Mouse (Mus musculus): ENCODE results near the gene Lrrc52. TPM values are rescaled to one million over a fixed set of nuclear protein-coding genes. Genes with fewer than 3 reads are reported as not detected.

Gene Lrrc52
- polyA plus RNA-seq, 1 experiment from 2014 or later = not detected

DNA sequence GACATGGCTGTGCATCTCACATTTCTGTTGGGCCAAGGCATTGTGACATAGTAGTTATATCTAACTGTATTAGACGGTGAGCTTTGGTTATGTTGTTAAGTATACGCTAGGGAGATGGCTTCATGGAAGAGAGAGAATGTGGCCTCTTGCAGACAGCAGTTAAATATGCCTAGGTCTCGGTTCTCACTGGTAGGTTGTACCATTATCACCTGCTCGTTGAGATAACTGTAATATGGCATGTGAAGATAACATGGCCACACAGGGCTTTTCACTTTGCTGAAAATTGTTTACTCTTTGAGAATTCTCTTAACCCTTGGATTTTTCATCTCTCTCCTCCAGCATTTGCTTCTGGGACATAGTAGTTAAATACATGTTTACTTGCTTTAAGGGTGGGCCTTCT is 21.4 kb downstream of the Lrrc52 start:
- peaks cover 6% of the 10 kb centered on the region; the same call in 1 of the 2 replicates for H3K4me1 ChIP-seq (replicated peaks; ENCODE audit: control insufficient read depth, insufficient read depth, low read length)
- no peaks in the 10 kb centered on the region for H3K9me3 ChIP-seq (ENCODE audit: control insufficient read depth, low read length)
- no peaks in the 10 kb centered on the region for H3K27me3 ChIP-seq (replicated peaks; ENCODE audit: control insufficient read depth, insufficient read depth, low read length)
- H3K4me3 ChIP-seq (replicated peaks; ENCODE audit: low read length) = no peak overlapping the region
- H3K27ac ChIP-seq (ENCODE audit: low read length) = no peak overlapping the region
- H3K36me3 ChIP-seq (ENCODE audit: control insufficient read depth, insufficient read depth) = no peaks in the 10 kb centered on the region
- no peak overlapping the region for H3K9ac ChIP-seq (replicated peaks; ENCODE audit: low read depth, low read length)
- ATAC-seq = no peak
- WGBS = 89% methylated on average over 4 of the region's 4 CpGs
- H3K4me2 ChIP-seq (ENCODE audit: low read length) = no peak overlapping the region

DNA sequence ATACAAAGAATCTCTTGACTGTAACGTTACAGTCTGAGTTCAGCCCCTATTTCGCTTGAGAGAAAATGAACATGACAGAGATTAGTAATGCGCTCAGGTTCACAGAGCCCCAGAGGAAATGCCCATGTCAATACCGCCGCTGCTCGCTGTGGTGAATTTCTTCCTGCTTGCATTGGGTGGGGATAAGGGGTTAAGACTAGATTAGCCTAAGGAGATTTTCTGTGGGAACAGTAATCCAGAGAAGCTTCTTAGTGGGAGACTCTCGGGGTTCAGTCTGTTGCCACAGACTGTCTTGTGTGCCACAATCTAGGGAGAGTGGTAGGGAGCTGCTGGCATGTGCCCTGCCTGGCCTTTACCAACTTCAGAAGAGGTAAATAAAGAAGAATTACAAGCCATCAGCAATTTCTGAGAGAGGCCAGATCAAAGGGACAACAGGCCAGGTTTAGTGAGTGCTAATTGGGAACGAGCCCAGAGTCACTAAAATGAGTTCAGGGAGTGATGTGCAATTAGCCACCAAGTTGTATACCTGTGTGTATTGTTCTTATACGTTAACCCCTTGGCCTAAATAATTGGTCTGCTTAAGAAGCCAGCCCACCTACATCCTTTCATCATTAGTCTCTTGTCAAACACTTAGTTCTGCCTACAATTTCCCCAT is 28.2 kb downstream of the Lrrc52 start:
- WGBS = 49% methylated on average over 9 of the region's 9 CpGs

DNA sequence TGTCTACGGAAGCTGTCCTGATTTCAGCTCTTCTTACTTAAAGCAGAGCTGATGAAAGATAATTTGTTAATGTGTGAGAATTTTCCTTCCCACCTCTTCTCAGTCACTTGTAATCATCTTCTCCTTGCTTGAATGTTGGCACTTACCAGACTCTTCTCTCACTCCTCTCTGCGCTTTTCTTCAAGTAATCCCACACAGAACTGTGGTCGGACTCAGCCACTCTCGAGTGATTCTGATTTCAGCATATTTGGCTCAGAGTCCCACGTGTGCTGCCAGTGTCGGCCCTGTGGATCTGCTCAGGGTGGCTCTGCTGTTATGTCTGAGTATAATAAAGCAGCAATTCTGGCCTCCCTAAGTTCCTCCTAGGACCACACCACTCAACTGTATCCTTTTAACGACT is 29.5 kb downstream of the Lrrc52 start:
- H3K36me3 ChIP-seq (ENCODE audit: control insufficient read depth, insufficient read depth) = no peaks in the 10 kb centered on the region
- WGBS = 63% methylated on average over 7 of the region's 7 CpGs

More for the DNA sequence above, 28.2 kb downstream of the Lrrc52 start:
- Histone ChIP-seq H3K27ac (ENCODE audit: low read length) (no peak overlapping the region), H3K4me2 (ENCODE audit: low read length) (no peak overlapping the region), H3K36me3 (ENCODE audit: control insufficient read depth, insufficient read depth) (no peaks in the 10 kb centered on the region), H3K27me3 (replicated peaks; ENCODE audit: control insufficient read depth, insufficient read depth, low read length) (no peaks in the 10 kb centered on the region), H3K9me3 (ENCODE audit: control insufficient read depth, low read length) (no peaks in the 10 kb centered on the region), H3K4me3 (replicated peaks; ENCODE audit: low read length) (no peak overlapping the region), H3K9ac (replicated peaks; ENCODE audit: low read depth, low read length) (no peak overlapping the region), H3K4me1 (replicated peaks; ENCODE audit: control insufficient read depth, insufficient read depth, low read length) (no peaks in the 10 kb centered on the region)
- no peak for ATAC-seq

DNA sequence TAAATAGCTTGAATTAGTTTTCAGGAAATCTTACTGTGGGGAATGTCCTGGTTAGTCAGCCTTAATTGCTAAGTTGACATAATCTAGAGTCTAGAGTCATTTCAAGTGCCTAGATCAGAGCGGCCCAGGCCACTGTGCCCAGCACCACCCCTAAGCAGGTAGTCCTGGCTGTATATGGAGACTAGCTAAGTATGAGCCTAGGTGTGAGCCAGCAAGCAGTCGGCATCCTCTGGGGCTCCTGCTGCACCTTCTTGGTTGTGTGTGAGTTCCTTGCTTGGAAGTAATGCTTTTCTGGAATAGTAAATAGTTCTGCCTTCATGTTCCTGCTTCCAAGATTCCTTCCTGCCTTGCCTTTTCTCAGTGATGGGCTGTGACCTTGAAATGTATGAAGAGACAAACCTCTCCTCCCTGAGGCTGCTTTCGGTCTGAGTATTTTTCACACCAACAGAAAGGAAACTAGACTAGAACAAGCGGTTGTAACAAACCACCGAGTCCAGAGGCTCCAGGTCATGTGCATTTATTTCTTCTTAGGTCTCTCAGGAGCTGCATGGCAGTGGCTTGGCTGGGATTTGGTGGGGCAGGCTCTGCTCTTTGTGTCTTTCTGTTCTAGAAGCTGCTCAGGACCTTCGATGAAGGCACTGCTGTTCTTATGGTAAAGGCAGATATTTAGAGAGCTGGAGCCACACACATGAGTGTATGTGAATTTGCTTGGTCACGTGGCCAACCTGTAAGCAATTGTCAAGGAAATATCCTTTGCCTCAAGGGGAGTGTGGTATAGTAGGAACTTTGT is 30.2 kb downstream of the Lrrc52 start:
- no peaks in the 10 kb centered on the region for H3K27me3 ChIP-seq (replicated peaks; ENCODE audit: control insufficient read depth, insufficient read depth, low read length)

More for the DNA sequence above, 29.5 kb downstream of the Lrrc52 start:
- Histone ChIP-seq H3K4me2 (ENCODE audit: low read length) (no peak overlapping the region), H3K27me3 (replicated peaks; ENCODE audit: control insufficient read depth, insufficient read depth, low read length) (no peaks in the 10 kb centered on the region), H3K4me3 (replicated peaks; ENCODE audit: low read length) (no peak overlapping the region), H3K4me1 (replicated peaks; ENCODE audit: control insufficient read depth, insufficient read depth, low read length) (no peaks in the 10 kb centered on the region), H3K9ac (replicated peaks; ENCODE audit: low read depth, low read length) (no peak overlapping the region), H3K9me3 (ENCODE audit: control insufficient read depth, low read length) (no peaks in the 10 kb centered on the region), H3K27ac (ENCODE audit: low read length) (no peak overlapping the region)
- no peak for ATAC-seq

DNA sequence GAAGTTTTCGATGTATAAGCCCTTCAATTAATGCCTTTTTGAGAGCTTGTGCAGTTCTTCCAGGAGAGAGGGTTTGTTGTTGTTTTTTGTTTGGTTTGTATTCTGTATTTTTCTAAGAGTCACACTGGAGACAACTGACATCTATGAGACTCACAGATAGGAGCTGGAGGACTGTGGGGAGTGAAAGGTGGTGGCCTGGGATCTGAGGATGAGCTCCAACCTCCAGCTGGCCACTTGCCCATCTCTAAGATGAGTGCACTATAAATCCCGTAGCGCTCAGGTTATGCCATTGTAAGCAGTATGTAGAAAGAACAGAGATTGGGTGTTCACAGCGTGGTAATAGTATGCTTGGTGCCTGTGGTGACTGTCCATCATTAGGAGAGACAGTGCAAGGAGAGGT is 31.6 kb downstream of the Lrrc52 start:
- H3K9ac ChIP-seq (replicated peaks; ENCODE audit: low read depth, low read length) = no peak overlapping the region
- WGBS = 89% methylated on average over 4 of the region's 4 CpGs
- H3K4me1 ChIP-seq (replicated peaks; ENCODE audit: control insufficient read depth, insufficient read depth, low read length) = peaks cover 2% of the 10 kb centered on the region; the same call in 1 of the 2 replicates
- H3K9me3 ChIP-seq (ENCODE audit: control insufficient read depth, low read length) = no peaks in the 10 kb centered on the region
- no peak overlapping the region for H3K4me2 ChIP-seq (ENCODE audit: low read length)
- no peak for ATAC-seq
- no peak overlapping the region for H3K27ac ChIP-seq (ENCODE audit: low read length)
- no peaks in the 10 kb centered on the region for H3K27me3 ChIP-seq (replicated peaks; ENCODE audit: control insufficient read depth, insufficient read depth, low read length)
- no peak overlapping the region for H3K4me3 ChIP-seq (replicated peaks; ENCODE audit: low read length)
- no peaks in the 10 kb centered on the region for H3K36me3 ChIP-seq (ENCODE audit: control insufficient read depth, insufficient read depth)

More for the DNA sequence above, 30.2 kb downstream of the Lrrc52 start:
- Histone ChIP-seq H3K36me3 (ENCODE audit: control insufficient read depth, insufficient read depth) (no peaks in the 10 kb centered on the region), H3K27ac (ENCODE audit: low read length) (no peak overlapping the region), H3K9ac (replicated peaks; ENCODE audit: low read depth, low read length) (no peak overlapping the region), H3K4me3 (replicated peaks; ENCODE audit: low read length) (no peak overlapping the region), H3K4me2 (ENCODE audit: low read length) (no peak overlapping the region), H3K9me3 (ENCODE audit: control insufficient read depth, low read length) (no peaks in the 10 kb centered on the region), H3K4me1 (replicated peaks; ENCODE audit: control insufficient read depth, insufficient read depth, low read length) (peaks cover 1% of the 10 kb centered on the region; the same call in 1 of the 2 replicates)
- WGBS = 91% methylated on average over 7 of the region's 7 CpGs
- no peak for ATAC-seq

DNA sequence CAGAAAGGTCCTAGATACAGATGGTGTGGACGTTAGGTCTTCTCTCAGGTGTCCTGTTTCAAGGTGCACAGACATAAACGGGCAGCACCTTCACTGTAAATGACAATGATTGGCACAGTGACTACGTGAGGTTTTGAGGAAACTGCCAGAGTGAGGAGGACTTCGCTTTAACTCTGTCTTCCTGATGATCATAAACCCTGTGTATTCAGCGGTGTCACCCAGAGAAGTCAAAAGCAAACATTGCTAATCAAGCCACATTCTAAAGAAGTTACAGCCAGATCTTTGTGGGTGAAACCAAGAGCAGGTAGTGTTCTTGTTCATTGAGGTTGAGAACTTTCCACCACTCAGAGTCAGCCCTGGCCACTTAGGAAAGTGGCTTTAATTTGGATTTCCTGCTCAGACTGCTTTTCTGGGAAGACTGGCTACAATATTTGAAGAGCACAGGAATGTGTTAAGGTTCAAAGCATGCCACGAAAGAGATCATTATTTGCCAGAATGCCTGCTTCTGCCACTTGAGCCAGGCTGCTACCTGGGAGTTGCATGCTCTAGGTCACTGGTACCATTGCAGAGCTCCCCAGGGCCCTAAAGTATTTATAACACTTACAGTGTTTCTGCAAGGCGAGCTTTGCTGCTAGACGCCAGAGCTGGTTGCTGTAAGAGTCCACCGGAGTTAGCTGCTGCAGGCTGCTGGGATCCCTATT is 35.5 kb downstream of the Lrrc52 start:
- WGBS = 72% methylated on average over 9 of the region's 9 CpGs
- H3K9me3 ChIP-seq (ENCODE audit: control insufficient read depth, low read length) = no peaks in the 10 kb centered on the region
- no peak overlapping the region for H3K9ac ChIP-seq (replicated peaks; ENCODE audit: low read depth, low read length)
- H3K36me3 ChIP-seq (ENCODE audit: control insufficient read depth, insufficient read depth) = no peaks in the 10 kb centered on the region
- H3K27ac ChIP-seq (ENCODE audit: low read length) = no peak overlapping the region
- ATAC-seq = no peak
- no peaks in the 10 kb centered on the region for H3K27me3 ChIP-seq (replicated peaks; ENCODE audit: control insufficient read depth, insufficient read depth, low read length)
- H3K4me1 ChIP-seq (replicated peaks; ENCODE audit: control insufficient read depth, insufficient read depth, low read length) = peaks cover 2% of the 10 kb centered on the region; the same call in 1 of the 2 replicates
- no peak overlapping the region for H3K4me2 ChIP-seq (ENCODE audit: low read length)
- H3K4me3 ChIP-seq (replicated peaks; ENCODE audit: low read length) = no peak overlapping the region

DNA sequence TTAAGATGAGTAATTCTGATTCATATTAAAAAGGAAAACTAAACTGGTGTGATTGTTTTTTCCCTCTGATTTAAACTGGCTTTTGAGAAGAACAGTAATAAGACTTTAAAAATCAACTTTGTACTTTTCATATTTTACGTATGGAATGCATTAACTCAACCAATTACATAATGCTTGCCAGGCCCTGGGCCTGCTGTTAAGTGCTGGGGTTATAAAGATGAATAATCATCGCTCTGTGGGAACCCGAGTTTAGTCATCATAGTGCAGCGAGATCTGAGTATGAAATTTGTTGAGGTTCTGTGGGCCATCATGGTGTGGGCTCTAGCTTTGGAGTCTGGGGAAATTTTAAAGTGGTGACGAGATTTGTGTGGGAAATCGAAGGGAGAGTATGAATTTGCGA is 39.9 kb downstream of the Lrrc52 start:
- 86% methylated on average over 7 of the region's 7 CpGs for WGBS
- Histone ChIP-seq H3K9ac (replicated peaks; ENCODE audit: low read depth, low read length) (no peak overlapping the region), H3K4me2 (ENCODE audit: low read length) (no peak overlapping the region), H3K4me1 (replicated peaks; ENCODE audit: control insufficient read depth, insufficient read depth, low read length) (peaks cover 2% of the 10 kb centered on the region; the same call in 1 of the 2 replicates), H3K4me3 (replicated peaks; ENCODE audit: low read length) (no peak overlapping the region), H3K9me3 (ENCODE audit: control insufficient read depth, low read length) (no peaks in the 10 kb centered on the region), H3K36me3 (ENCODE audit: control insufficient read depth, insufficient read depth) (no peaks in the 10 kb centered on the region), H3K27me3 (replicated peaks; ENCODE audit: control insufficient read depth, insufficient read depth, low read length) (no peaks in the 10 kb centered on the region), H3K27ac (ENCODE audit: low read length) (no peak overlapping the region)
- no peak for ATAC-seq

DNA sequence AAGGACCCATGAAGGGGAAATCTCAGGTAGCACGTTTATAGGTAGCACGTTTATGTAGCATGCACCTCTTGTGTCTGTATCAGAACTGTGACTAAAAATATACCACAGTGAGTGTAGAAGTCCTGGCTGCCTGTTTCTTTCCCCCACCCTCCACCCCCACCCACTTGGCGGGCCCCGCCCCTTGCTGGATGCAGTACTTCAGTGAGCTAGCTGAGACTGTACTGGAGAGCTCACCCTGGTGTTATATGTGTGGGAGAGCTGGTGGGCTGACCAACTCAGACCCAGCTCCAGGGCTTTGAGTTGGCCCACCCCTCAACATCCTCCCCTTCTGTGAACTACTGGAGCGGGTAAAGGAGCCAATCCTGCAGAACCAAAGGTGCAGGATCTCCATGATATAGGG is 41.0 kb downstream of the Lrrc52 start:
- WGBS = 88% methylated on average over 5 of the region's 5 CpGs
- no peaks in the 10 kb centered on the region for H3K9me3 ChIP-seq (ENCODE audit: control insufficient read depth, low read length)
- H3K36me3 ChIP-seq (ENCODE audit: control insufficient read depth, insufficient read depth) = no peaks in the 10 kb centered on the region
- no peak overlapping the region for H3K9ac ChIP-seq (replicated peaks; ENCODE audit: low read depth, low read length)
- no peaks in the 10 kb centered on the region for H3K27me3 ChIP-seq (replicated peaks; ENCODE audit: control insufficient read depth, insufficient read depth, low read length)
- H3K4me2 ChIP-seq (ENCODE audit: low read length) = no peak overlapping the region
- no peaks in the 10 kb centered on the region for H3K4me1 ChIP-seq (replicated peaks; ENCODE audit: control insufficient read depth, insufficient read depth, low read length)
- H3K27ac ChIP-seq (ENCODE audit: low read length) = no peak overlapping the region
- no peak overlapping the region for H3K4me3 ChIP-seq (replicated peaks; ENCODE audit: low read length)
- no peak for ATAC-seq

DNA sequence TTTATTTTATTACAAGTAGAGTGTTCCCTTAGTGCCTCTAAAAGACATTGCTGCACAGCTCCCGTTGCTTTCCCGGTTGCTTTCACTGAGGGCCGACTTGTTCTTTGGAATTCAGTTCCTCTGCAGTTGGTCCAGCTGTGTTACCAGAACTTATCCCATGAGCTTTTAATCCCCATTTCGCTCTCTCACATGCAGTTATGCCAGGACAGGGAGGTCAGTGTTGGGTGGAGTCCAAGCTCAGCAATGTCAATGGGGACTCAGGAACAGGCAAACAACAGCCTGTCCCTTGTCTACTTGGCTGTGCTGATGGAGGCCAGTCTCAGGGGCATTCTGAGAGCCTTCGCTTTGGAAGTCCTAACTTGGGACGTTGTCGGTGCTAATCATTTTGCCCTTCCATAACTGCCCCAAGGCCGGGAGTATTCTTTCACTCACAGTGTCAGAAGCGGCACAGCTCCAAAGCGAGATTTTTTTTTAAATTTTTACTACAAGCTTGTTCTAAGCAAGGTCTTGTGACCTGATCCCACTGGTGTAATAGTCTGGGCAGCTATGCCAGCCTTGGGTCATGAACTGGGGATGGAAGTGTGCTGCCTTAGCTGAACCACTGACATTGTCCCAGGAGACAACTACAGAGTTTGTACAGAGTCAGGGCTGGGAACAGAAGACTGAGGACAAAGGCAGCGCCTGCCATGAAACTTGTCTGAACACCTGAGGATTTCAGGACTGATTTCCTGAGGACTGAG is 43.9 kb downstream of the Lrrc52 start:
- H3K9me3 ChIP-seq (ENCODE audit: control insufficient read depth, low read length) = no peaks in the 10 kb centered on the region
- no peak overlapping the region for H3K27ac ChIP-seq (ENCODE audit: low read length)
- H3K9ac ChIP-seq (replicated peaks; ENCODE audit: low read depth, low read length) = no peak overlapping the region
- 77% methylated on average over 11 of the region's 11 CpGs for WGBS
- no peak overlapping the region for H3K4me2 ChIP-seq (ENCODE audit: low read length)
- no peaks in the 10 kb centered on the region for H3K36me3 ChIP-seq (ENCODE audit: control insufficient read depth, insufficient read depth)
- no peak overlapping the region for H3K4me3 ChIP-seq (replicated peaks; ENCODE audit: low read length)
- H3K4me1 ChIP-seq (replicated peaks; ENCODE audit: control insufficient read depth, insufficient read depth, low read length) = no peaks in the 10 kb centered on the region
- ATAC-seq = no peak
- no peaks in the 10 kb centered on the region for H3K27me3 ChIP-seq (replicated peaks; ENCODE audit: control insufficient read depth, insufficient read depth, low read length)
